Mouse (Mus musculus) ES-E14 (cell line): ENCODE data around the gene H2-Q2. TPM values are rescaled to one million over a fixed set of nuclear protein-coding genes. Genes with fewer than 3 reads are reported as not detected.
"Not testable (repeated sequence)": the region's sequence is repeated elsewhere in the genome, so short reads cannot be mapped to it uniquely, and the experiment has no call there.

Experiments used
- DNase-seq: peaks from one replicate; pipeline ENCODE4 v3.0.0-alpha.2; 2013; ENCODE audit warnings: low read depth, low spot score
- H3K27ac ChIP-seq: 2 replicates; pipeline ENCODE4 v1.5.1; 2012; ENCODE audit warnings: low read depth, mild to moderate bottlenecking, low read length, moderate library complexity, mixed read lengths; ENCODE audit not compliant: poor library complexity, insufficient read depth, severe bottlenecking
- H3K36me3 ChIP-seq: 2 replicates; pipeline ENCODE4 v1.6.1; 2012; ENCODE audit warnings: mild to moderate bottlenecking, low read length, moderate library complexity, mixed read lengths; ENCODE audit not compliant: control insufficient read depth, poor library complexity, insufficient read depth, severe bottlenecking
- H3K4me1 ChIP-seq, 2 experiments: fragments of 150-350 bp in 1 of 2; sonication (generic) in 1 of 2; 2 replicates each; pipeline ENCODE4 v1.6.1; 2012; ENCODE audit warnings: low read length in 2 of 2, mild to moderate bottlenecking in 1 of 2, mixed read lengths in 1 of 2; ENCODE audit not compliant: control insufficient read depth in 2 of 2, insufficient read depth in 2 of 2, poor library complexity in 1 of 2
- H3K4me3 ChIP-seq, 2 experiments: fragments of 150-350 bp in 1 of 2; sonication (generic) in 1 of 2; 2 replicates each; pipeline ENCODE4 v1.5.1; 2012; ENCODE audit warnings: low read length in 2 of 2, low read depth in 1 of 2, mild to moderate bottlenecking in 1 of 2, mixed read lengths in 1 of 2; ENCODE audit not compliant: insufficient read depth in 1 of 2, poor library complexity in 1 of 2, severe bottlenecking in 1 of 2
- H3K9ac ChIP-seq: 2 replicates; pipeline ENCODE4 v1.6.1; 2012; ENCODE audit warnings: low read depth, mild to moderate bottlenecking, low read length, mixed read lengths; ENCODE audit not compliant: poor library complexity, insufficient read depth, severe bottlenecking
- H3K9me3 ChIP-seq: fragments of 150-350 bp; sonication (generic); 2 replicates; pipeline ENCODE4 v1.6.1; 2012; ENCODE audit warnings: low read depth, mild to moderate bottlenecking, low read length; ENCODE audit not compliant: control insufficient read depth, insufficient read depth
- CHD2 ChIP-seq: IDR thresholded peaks from 2 replicates; pipeline ENCODE4 v1.6.1; 2014; ENCODE audit warnings: mild to moderate bottlenecking, low read depth, low read length, inconsistent platforms
- HCFC1 ChIP-seq: IDR thresholded peaks from 2 replicates; pipeline ENCODE4 v1.6.1; 2012; ENCODE audit warnings: low read length, inconsistent platforms, borderline replicate concordance; ENCODE audit not compliant: insufficient read depth
- MAFK ChIP-seq: IDR thresholded peaks from 2 replicates; pipeline ENCODE4 v1.6.1; 2014; ENCODE audit warnings: mild to moderate bottlenecking, low read depth, low read length, inconsistent platforms; ENCODE audit not compliant: insufficient read depth
- ZC3H11A ChIP-seq: IDR thresholded peaks from 2 replicates; pipeline ENCODE4 v1.6.1; 2012; ENCODE audit warnings: low read depth, mild to moderate bottlenecking, inconsistent platforms, low read length, borderline replicate concordance
- ZNF384 ChIP-seq: IDR thresholded peaks from 2 replicates; pipeline ENCODE4 v1.6.1; 2012; ENCODE audit warnings: low read depth, low read length, inconsistent platforms
- in situ Hi-C, 2 experiments: fragments of 600-800 bp; cut with MboI; formaldehyde crosslinking; loops; one replicate each; pipeline ENCODE4 v1.15.1; 2025; ENCODE audit warnings: low sequenced_read_pairs in 2 of 2, inconsistent platforms in 1 of 2; ENCODE audit not compliant: unreplicated experiment in 2 of 2
- total RNA-seq: library from RNA; depleted of rRNA; stranded (reverse); fragments of 300-350 nt; gene quantifications from 2 replicates; pipeline ENCODE4 v1.2.3, GENCODE M21; 2012; rRNA removed

H2-Q2 gene
- total RNA-seq = 0.67 and 1.4 TPM in 2 replicates

- Histone ChIP-seq H3K4me3 (peak within 1 kb of the TSS; percentile 64 to 71), H3K9me3 (no peaks in the 10 kb centered on the region), H3K36me3 (no peaks in the 10 kb centered on the region), H3K9ac (peak within 1 kb of the TSS; percentile 58), H3K4me1 (no peaks in the 10 kb centered on the region), H3K27ac (peak within 1 kb of the TSS; percentile 44; the same call in 1 of the 2 replicates)
- DNase-seq = no peak
- in situ Hi-C loops = no loop called here
- TF ChIP-seq ZNF384 = no peak
- TF ChIP-seq ZC3H11A = no peak
- TF ChIP-seq CHD2 = no peak
- no peak for TF ChIP-seq HCFC1
- no peak for TF ChIP-seq MAFK
Measured at GRCm38 (mm10) chr17:35342071-35342671, at the start of gene H2-Q2. Gene H2-Q2, plus strand, starts transcription at chr17:35342242.

- H3K4me3 ChIP-seq, H3K9me3 ChIP-seq, H3K4me1 ChIP-seq, H3K9ac ChIP-seq, H3K27ac ChIP-seq, in situ Hi-C loops, H3K36me3 ChIP-seq: not testable (repeated sequence)
- peak; percentile 43 for DNase-seq
Measured at GRCm38 (mm10) chr17:35295796-35296195, 46.2 kb upstream of the H2-Q2 start.

- in situ Hi-C loops, H3K36me3 ChIP-seq, H3K4me3 ChIP-seq, H3K9ac ChIP-seq, DNase-seq, H3K9me3 ChIP-seq, H3K27ac ChIP-seq, H3K4me1 ChIP-seq: not testable (repeated sequence)
Measured at GRCm38 (mm10) chr17:35300261-35300945, 41.6 kb upstream of the H2-Q2 start.

- Histone ChIP-seq H3K27ac (0 out of 2 replicates have a peak overlapping the region, but pooled peaks have one; percentile 7), H3K4me1 (peaks cover 0 to 3% of the 10 kb centered on the region in 2 experiments; a peak in 1 of 4 replicates), H3K9me3 (no peaks in the 10 kb centered on the region), H3K36me3 (no peaks in the 10 kb centered on the region), H3K9ac (peak overlapping the region; percentile 11; the same call in 1 of the 2 replicates), H3K4me3 (peak overlapping the region in 1 of 2 experiments; percentile 23; a peak in 1 of 4 replicates)
- TF ChIP-seq ZC3H11A (peak; percentile 22; the same call in 1 of the 2 replicates), ZNF384 (no peak), MAFK (no peak; the same call in 1 of the 2 replicates), CHD2 (no peak), HCFC1 (no peak)
- in situ Hi-C loops = no loop called here
- DNase-seq = peak; percentile 55
Measured at GRCm38 (mm10) chr17:35301645-35302258, 40.3 kb upstream of the H2-Q2 start.

GRCm38 (mm10) chr17:35303271-35303670, 38.8 kb upstream of the H2-Q2 start:
- Histone ChIP-seq H3K27ac (no peak overlapping the region), H3K4me1 (peaks cover 0 to 3% of the 10 kb centered on the region in 2 experiments; a peak in 1 of 4 replicates), H3K9ac (no peak overlapping the region), H3K9me3 (no peaks in the 10 kb centered on the region), H3K36me3 (no peaks in the 10 kb centered on the region), H3K4me3 (no peak overlapping the region)
- in situ Hi-C loops = no loop called here
- TF ChIP-seq MAFK (no peak), ZNF384 (no peak)
- DNase-seq = no peak
